Mouse (Mus musculus): ENCODE measurements around the gene Med25. TPM values are rescaled to one million over a fixed set of nuclear protein-coding genes. Genes with fewer than 3 reads are reported as not detected.

Med25 gene
- polyA plus RNA-seq (2014; fragmentation: Nextera tagmentation; extraction: Ambion mirVana) = 80.0 and 86.3 TPM in 2 replicates

DNA sequence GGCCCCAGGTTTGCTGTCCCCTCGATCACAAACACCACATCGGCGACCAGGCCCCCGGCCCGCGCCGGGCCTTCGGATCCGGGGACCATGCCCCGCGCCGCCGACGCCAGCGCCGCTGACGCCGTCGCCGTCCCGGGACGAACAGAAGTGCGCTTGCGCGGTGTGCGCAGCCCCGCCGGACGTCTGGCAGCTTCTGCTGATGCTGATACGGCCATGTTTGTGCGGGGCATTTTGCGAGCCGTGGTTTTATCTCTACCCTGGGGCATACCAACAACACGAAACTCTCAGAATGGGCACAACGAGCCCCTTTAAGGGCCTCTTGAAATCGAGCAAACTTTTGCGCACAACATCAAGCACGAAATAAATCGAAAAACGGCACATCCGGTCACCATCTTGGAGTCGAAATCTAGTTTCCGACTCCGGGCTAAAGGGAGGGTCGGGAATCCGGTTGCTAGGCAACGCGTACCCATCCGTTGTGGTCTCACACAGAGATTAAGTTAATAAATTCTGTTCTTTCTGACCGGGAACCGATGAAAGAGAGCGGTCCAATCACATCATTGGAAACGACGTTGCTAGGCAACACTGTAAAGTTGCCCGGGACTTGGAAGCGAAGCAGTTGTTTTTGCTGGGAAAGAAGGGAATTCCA, at the start of gene Med25:
Med25 (minus strand) TSS at position 437 of the 646 bp plus-strand sequence.
- Histone ChIP-seq H3K9ac (ENCODE audit: low read depth, low read length) (peak within 1 kb of the TSS; percentile 89), H3K4me1 (ENCODE audit: control insufficient read depth, insufficient read depth, low read length) (peaks cover 29% of the 10 kb centered on the region), H3K9me3 (ENCODE audit: control insufficient read depth, low read length) (no peaks in the 10 kb centered on the region), H3K4me2 (replicated peaks; ENCODE audit: low read depth, low read length) (peak within 1 kb of the TSS; percentile 73), H3K36me3 (ENCODE audit: control insufficient read depth, insufficient read depth, low read length) (peaks cover 15% of the 10 kb centered on the region; the same call in 1 of the 2 replicates), H3K4me3 (ENCODE audit: low read length) (peak within 1 kb of the TSS; percentile 86), H3K27ac (ENCODE audit: low read depth, low read length) (peak within 1 kb of the TSS; percentile 92), H3K27me3 (ENCODE audit: control insufficient read depth, insufficient read depth, low read length) (no peaks in the 10 kb centered on the region)
- under 1% methylated on average over 55 of the region's 56 CpGs for WGBS
- ATAC-seq (ENCODE audit: low FRiP score, low TSS enrichment) = peak; percentile 77

DNA sequence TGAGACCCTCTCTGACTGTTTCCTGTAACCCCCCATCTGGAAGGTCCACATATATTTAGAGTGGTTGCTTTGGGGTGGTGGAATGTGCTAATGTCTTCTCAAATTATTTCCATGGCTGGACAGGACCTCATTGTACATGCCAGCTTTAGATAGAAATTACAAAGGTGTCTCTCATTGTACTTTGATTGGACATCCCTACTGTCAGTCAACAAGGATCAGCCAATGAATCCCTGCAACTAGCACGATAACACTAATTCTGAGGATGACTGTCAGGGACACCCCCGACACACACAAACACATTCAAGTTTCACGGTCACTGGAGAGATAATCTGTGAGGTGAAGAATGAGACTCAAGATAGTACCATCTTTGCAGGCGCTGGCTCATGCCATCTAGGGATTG, 46.2 kb upstream of the Med25 start:
- H3K9me3 ChIP-seq (ENCODE audit: control insufficient read depth, low read length) = peaks cover 5% of the 10 kb centered on the region; the same call in 1 of the 2 replicates
- H3K27me3 ChIP-seq (ENCODE audit: control insufficient read depth, insufficient read depth, low read length) = no peaks in the 10 kb centered on the region
- no peak overlapping the region for H3K27ac ChIP-seq (ENCODE audit: low read depth, low read length)
- H3K9ac ChIP-seq (ENCODE audit: low read depth, low read length) = no peak overlapping the region
- WGBS = 93% methylated on average over 4 of the region's 4 CpGs
- no peaks in the 10 kb centered on the region for H3K36me3 ChIP-seq (ENCODE audit: control insufficient read depth, insufficient read depth, low read length)
- H3K4me1 ChIP-seq (ENCODE audit: control insufficient read depth, insufficient read depth, low read length) = no peaks in the 10 kb centered on the region
- no peak overlapping the region for H3K4me3 ChIP-seq (ENCODE audit: low read length)
- no peak for ATAC-seq (ENCODE audit: low FRiP score, low TSS enrichment)
- H3K4me2 ChIP-seq (replicated peaks; ENCODE audit: low read depth, low read length) = no peak overlapping the region

DNA sequence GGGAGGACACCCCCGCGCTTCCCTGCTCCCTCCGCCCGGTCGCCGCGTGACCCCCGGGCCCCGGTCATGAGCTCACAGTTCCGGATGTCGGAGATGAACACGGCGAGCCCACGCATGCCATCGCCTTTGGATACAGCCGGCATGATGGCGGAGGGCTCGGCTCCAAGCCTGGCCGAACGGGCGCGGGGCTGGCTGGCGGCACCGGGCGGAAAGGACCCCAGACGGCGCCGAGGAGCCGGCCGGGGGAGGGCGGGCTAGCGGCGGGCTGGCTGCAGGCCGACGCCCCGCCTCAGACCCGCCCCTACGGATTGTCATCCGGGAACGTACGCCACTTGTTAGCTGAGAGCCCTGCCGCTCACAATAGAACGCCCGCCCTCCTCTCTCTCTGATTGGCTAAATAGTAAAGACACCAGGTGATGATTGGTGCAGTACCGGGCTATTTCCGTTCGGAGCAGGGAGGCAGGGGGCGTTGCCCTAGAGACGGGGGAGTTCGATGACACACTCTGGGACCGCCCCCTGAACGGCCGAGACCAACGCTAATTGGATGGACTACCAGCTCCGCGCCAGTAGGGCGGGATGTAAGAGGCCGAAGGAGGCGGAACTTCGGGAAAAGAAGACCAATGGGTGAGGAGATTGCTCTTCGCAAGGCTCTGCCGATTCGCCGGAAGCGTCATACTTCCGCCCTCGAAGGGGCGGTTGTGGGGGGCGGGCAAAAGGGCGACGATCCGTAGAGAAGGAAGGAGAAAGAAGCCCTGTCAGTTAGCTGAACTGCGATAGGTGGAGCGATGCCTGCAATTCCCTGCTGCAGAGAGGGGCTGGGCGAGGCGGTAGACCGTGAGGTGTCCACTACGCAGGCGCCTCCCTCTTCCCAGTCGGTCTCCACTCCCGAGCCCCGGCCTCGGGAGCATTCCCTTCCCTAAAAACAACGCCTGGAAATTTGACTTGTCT, 37.0 kb upstream of the Med25 start, which contains the start of gene Ap2a1:
Ap2a1 (minus strand) TSS at position 293 of the 948 bp plus-strand sequence.
- H3K9me3 ChIP-seq (ENCODE audit: control insufficient read depth, low read length) = no peaks in the 10 kb centered on the region
- H3K36me3 ChIP-seq (ENCODE audit: control insufficient read depth, insufficient read depth, low read length) = peaks cover 7% of the 10 kb centered on the region; the same call in 1 of the 2 replicates
- H3K4me1 ChIP-seq (ENCODE audit: control insufficient read depth, insufficient read depth, low read length) = peaks cover 14% of the 10 kb centered on the region
- H3K9ac ChIP-seq (ENCODE audit: low read depth, low read length) = peak within 1 kb of the TSS; percentile 91
- H3K27me3 ChIP-seq (ENCODE audit: control insufficient read depth, insufficient read depth, low read length) = no peaks in the 10 kb centered on the region
- peak within 1 kb of the TSS; percentile 92 for H3K27ac ChIP-seq (ENCODE audit: low read depth, low read length)
- under 1% methylated on average over 84 of the region's 84 CpGs for WGBS
- H3K4me2 ChIP-seq (replicated peaks; ENCODE audit: low read depth, low read length) = peak within 1 kb of the TSS; percentile 65
- peak within 1 kb of the TSS; percentile 98 for H3K4me3 ChIP-seq (ENCODE audit: low read length)
- peak; percentile 99 for ATAC-seq (ENCODE audit: low FRiP score, low TSS enrichment)

DNA sequence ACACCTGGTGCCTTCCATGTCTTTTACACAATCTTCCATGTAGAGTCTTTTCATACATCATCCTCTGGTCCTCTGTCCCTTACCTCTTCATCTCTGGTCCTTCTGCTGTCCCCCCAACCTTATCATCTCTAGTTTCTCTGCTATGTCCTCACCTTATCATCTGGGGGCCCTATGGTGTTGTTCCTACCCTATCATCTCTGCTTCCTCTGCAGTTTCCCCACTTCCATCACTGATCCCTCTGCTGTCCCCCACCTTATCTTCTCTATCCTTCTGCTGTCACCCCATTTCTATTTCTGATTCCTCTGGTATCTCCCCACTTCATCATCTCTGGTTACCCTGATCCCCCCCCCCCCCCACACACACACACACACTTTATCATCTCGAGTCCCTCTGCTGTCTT, 36.1 kb upstream of the Med25 start:
- WGBS = 4% methylated on average over 1 of the region's 1 CpGs
- H3K4me1 ChIP-seq (ENCODE audit: control insufficient read depth, insufficient read depth, low read length) = peaks cover 14% of the 10 kb centered on the region
- no peaks in the 10 kb centered on the region for H3K9me3 ChIP-seq (ENCODE audit: control insufficient read depth, low read length)
- no peaks in the 10 kb centered on the region for H3K27me3 ChIP-seq (ENCODE audit: control insufficient read depth, insufficient read depth, low read length)
- no peak for ATAC-seq (ENCODE audit: low FRiP score, low TSS enrichment)
- peak overlapping the region; percentile 98 for H3K4me3 ChIP-seq (ENCODE audit: low read length)
- peak overlapping the region; percentile 91 for H3K9ac ChIP-seq (ENCODE audit: low read depth, low read length)
- no peak overlapping the region; the same call in 1 of the 2 replicates for H3K27ac ChIP-seq (ENCODE audit: low read depth, low read length)
- peak overlapping the region; percentile 65 for H3K4me2 ChIP-seq (replicated peaks; ENCODE audit: low read depth, low read length)
- peaks cover 15% of the 10 kb centered on the region; the same call in 1 of the 2 replicates for H3K36me3 ChIP-seq (ENCODE audit: control insufficient read depth, insufficient read depth, low read length)

DNA sequence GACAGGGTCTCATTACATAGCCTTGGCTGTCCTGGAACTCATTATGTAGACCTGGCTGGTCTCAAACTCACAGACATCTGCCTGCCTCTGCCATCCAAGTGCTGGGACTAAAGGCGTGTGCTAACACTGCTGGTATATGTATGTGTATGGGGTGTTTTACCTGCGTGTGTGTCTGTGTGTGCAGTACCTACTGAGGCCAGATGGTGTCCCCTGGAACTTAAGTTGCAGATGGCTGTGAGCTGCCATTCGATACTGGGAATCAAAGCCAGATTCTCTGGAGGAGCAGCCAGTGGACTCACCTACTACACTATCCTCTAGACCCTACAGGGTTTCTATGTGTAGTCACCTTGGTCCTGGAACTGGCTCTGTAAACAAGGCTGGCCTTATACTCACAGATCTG, 33.0 kb upstream of the Med25 start:
- 82% methylated on average over 3 of the region's 3 CpGs for WGBS
- no peak for ATAC-seq (ENCODE audit: low FRiP score, low TSS enrichment)
- H3K9ac ChIP-seq (ENCODE audit: low read depth, low read length) = no peak overlapping the region
- no peaks in the 10 kb centered on the region for H3K9me3 ChIP-seq (ENCODE audit: control insufficient read depth, low read length)
- no peak overlapping the region for H3K4me2 ChIP-seq (replicated peaks; ENCODE audit: low read depth, low read length)
- no peak overlapping the region for H3K27ac ChIP-seq (ENCODE audit: low read depth, low read length)
- peaks cover 12% of the 10 kb centered on the region for H3K4me1 ChIP-seq (ENCODE audit: control insufficient read depth, insufficient read depth, low read length)
- H3K36me3 ChIP-seq (ENCODE audit: control insufficient read depth, insufficient read depth, low read length) = peaks cover 28% of the 10 kb centered on the region; the same call in 1 of the 2 replicates
- H3K4me3 ChIP-seq (ENCODE audit: low read length) = no peak overlapping the region
- no peaks in the 10 kb centered on the region for H3K27me3 ChIP-seq (ENCODE audit: control insufficient read depth, insufficient read depth, low read length)

DNA sequence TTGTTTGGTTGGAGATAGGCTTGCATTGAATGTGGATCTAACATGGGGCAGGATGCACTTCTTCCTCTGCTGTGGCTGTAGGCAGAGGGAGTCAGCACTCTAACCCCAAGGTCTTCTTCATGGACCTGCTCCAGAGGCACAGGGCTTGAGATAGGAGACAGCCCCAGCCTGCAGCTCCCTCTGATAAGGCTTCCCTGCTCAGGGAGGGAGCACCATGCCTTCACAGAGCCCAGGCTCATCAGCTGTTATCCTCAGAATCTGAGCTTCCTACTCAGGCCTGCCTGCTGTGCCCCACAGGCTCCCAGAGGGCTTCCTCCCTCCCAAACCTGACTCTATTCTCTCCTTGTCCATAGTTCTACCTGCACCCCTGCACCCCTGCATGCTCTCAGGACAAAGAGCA, 30.0 kb upstream of the Med25 start:
- H3K36me3 ChIP-seq (ENCODE audit: control insufficient read depth, insufficient read depth, low read length) = peaks cover 32% of the 10 kb centered on the region
- no peak overlapping the region for H3K27ac ChIP-seq (ENCODE audit: low read depth, low read length)
- no peak overlapping the region for H3K4me2 ChIP-seq (replicated peaks; ENCODE audit: low read depth, low read length)
- no peak for ATAC-seq (ENCODE audit: low FRiP score, low TSS enrichment)
- H3K9me3 ChIP-seq (ENCODE audit: control insufficient read depth, low read length) = no peaks in the 10 kb centered on the region
- no peaks in the 10 kb centered on the region for H3K27me3 ChIP-seq (ENCODE audit: control insufficient read depth, insufficient read depth, low read length)
- no peak overlapping the region for H3K4me3 ChIP-seq (ENCODE audit: low read length)
- H3K9ac ChIP-seq (ENCODE audit: low read depth, low read length) = no peak overlapping the region
- no peaks in the 10 kb centered on the region; the same call in 1 of the 2 replicates for H3K4me1 ChIP-seq (ENCODE audit: control insufficient read depth, insufficient read depth, low read length)

DNA sequence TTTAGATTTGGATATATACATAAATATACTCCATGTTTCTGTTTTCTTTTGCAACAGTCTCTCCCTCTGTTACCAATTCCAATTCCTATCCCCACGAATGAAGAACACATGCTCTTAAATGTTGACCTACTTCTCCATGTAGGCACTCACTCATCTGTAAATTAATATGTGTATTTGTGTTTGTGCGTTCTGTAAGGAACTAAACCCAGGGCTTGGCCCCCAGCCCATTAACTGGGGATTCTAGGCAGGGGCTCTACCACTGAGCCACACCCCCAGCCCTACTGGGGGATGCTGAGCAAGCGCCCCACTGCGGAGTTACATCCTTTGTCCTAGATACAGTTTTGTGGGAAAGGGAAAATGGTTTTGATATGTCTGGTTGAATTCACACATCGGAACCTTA, 26.6 kb upstream of the Med25 start:
- H3K4me3 ChIP-seq (ENCODE audit: low read length) = no peak overlapping the region
- WGBS = 92% methylated on average over 5 of the region's 5 CpGs
- ATAC-seq (ENCODE audit: low FRiP score, low TSS enrichment) = no peak
- H3K9me3 ChIP-seq (ENCODE audit: control insufficient read depth, low read length) = no peaks in the 10 kb centered on the region
- H3K4me1 ChIP-seq (ENCODE audit: control insufficient read depth, insufficient read depth, low read length) = no peaks in the 10 kb centered on the region; the same call in 1 of the 2 replicates
- H3K36me3 ChIP-seq (ENCODE audit: control insufficient read depth, insufficient read depth, low read length) = peaks cover 42% of the 10 kb centered on the region
- no peak overlapping the region for H3K4me2 ChIP-seq (replicated peaks; ENCODE audit: low read depth, low read length)
- no peaks in the 10 kb centered on the region for H3K27me3 ChIP-seq (ENCODE audit: control insufficient read depth, insufficient read depth, low read length)
- no peak overlapping the region for H3K27ac ChIP-seq (ENCODE audit: low read depth, low read length)
- H3K9ac ChIP-seq (ENCODE audit: low read depth, low read length) = no peak overlapping the region

DNA sequence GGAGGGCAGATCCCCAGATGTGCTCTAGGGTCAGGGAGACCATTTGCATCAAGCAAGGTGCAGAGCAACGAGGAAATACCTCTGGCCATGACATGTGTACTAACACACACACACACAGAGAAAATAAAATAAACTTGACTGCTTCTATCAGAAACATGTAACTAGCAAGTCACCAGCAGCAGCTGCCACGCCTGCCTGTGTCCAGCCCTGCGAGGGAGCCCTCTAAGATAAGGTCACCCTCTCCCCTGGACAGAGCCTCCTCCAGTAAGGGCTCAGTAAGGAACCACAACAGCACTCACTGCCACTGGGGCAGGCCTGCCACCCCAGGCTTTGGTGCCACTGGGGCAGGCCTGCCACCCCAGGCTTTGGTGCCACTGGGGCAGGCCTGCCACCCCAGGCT, 25.7 kb upstream of the Med25 start:
- H3K4me1 ChIP-seq (ENCODE audit: control insufficient read depth, insufficient read depth, low read length) = no peaks in the 10 kb centered on the region; the same call in 1 of the 2 replicates
- no peaks in the 10 kb centered on the region for H3K9me3 ChIP-seq (ENCODE audit: control insufficient read depth, low read length)
- no peak for ATAC-seq (ENCODE audit: low FRiP score, low TSS enrichment)
- no peak overlapping the region for H3K27ac ChIP-seq (ENCODE audit: low read depth, low read length)
- H3K9ac ChIP-seq (ENCODE audit: low read depth, low read length) = no peak overlapping the region
- WGBS = 75% methylated on average over 3 of the region's 3 CpGs
- H3K4me2 ChIP-seq (replicated peaks; ENCODE audit: low read depth, low read length) = no peak overlapping the region
- peaks cover 45% of the 10 kb centered on the region for H3K36me3 ChIP-seq (ENCODE audit: control insufficient read depth, insufficient read depth, low read length)
- H3K4me3 ChIP-seq (ENCODE audit: low read length) = no peak overlapping the region
- H3K27me3 ChIP-seq (ENCODE audit: control insufficient read depth, insufficient read depth, low read length) = no peaks in the 10 kb centered on the region

Measured in kidney, embryonic 14.5 days (tissue).